Mouse (Mus musculus): ENCODE data around the gene Rasgef1b. TPM values are rescaled to one million over a fixed set of nuclear protein-coding genes. Genes with fewer than 3 reads are reported as not detected.
"Not testable (repeated sequence)": the region's sequence is repeated elsewhere in the genome, so short reads cannot be mapped to it uniquely, and the experiment has no call there.

The Rasgef1b gene
- total RNA-seq, 2 experiments from 2014 or later = 14.6 to 19.6 TPM

GRCm38 (mm10) chr5:99251379-99252202 lies 477.3 kb downstream of the Rasgef1b start:
- DNase-seq = peak; percentile 76

DNA sequence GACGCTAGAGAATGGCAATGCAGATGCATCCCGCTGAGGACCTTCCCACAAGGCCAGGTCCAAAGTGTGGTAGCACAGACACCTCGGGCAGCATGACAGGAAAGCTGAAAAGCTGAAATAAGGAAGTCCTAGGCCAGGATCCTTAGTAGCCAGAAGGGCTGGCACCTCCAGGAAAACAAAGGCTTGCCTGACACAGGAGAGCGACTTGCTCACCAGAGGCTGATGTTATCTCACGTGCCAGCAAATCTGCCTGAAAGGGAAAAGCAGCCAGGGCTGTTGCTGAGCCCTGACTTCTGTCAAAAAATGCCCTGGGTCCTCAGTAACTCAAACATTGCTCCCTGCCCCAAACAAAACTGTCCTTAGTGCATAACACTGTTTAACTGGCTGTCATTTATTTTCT lies 478.0 kb downstream of the Rasgef1b start:
- peak in 1 of 2 experiments; percentile 32 for DNase-seq

DNA sequence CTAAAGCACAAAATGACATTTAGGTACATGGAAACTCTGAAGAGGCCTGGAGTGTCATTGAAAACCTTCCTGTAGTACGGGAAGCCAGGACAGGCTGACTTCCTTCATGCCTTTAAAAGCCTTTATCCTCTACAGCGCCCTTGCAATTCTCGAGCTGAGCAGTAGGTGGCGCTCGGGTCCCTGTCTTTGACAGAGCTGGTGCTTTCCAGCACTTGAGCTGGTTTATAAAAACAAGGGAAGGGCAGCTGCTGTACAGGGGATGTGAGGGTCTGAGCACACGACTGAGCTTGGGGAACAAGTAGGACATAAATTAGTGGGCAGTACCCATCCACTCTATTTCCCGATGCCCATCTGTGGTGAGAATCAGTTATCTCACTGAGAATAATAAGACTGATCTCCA lies 480.4 kb downstream of the Rasgef1b start:
- peak; percentile 93 to 99 for DNase-seq

- no peak for DNase-seq
Observed at GRCm38 (mm10) chr5:99247915-99248314, 480.9 kb downstream of the Rasgef1b start.

GRCm38 (mm10) chr5:99247441-99247840 lies 481.4 kb downstream of the Rasgef1b start:
- no peak for DNase-seq

- no peak for DNase-seq
Observed at GRCm38 (mm10) chr5:99246972-99247371, 481.9 kb downstream of the Rasgef1b start.

- no peak for DNase-seq
Observed at GRCm38 (mm10) chr5:99241988-99242740, 486.7 kb downstream of the Rasgef1b start.

- no peak for DNase-seq
Observed at GRCm38 (mm10) chr5:99240501-99240900, 488.4 kb downstream of the Rasgef1b start.

DNA sequence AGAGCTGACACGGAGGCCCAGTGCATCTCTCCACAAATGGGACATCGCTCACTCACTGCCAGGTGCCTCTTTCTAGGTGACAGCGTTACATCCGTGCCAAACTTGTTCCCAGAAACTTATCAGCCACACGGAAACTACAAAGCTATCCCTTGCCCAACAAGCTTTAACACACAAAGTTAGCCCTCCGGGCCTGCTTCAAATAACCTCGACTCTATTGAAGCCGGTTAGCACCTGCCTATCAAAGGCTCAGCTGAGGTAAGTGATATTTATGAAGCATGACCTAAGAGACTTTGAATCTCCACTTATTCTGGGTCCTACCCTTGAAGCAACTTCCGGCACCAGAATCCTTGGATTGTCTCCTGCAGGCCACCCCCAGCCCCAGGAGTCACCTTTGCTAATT lies 489.2 kb downstream of the Rasgef1b start:
- DNase-seq = peak; percentile 45 to 60

GRCm38 (mm10) chr5:99238150-99238549 lies 490.7 kb downstream of the Rasgef1b start:
- no peak for DNase-seq

DNA sequence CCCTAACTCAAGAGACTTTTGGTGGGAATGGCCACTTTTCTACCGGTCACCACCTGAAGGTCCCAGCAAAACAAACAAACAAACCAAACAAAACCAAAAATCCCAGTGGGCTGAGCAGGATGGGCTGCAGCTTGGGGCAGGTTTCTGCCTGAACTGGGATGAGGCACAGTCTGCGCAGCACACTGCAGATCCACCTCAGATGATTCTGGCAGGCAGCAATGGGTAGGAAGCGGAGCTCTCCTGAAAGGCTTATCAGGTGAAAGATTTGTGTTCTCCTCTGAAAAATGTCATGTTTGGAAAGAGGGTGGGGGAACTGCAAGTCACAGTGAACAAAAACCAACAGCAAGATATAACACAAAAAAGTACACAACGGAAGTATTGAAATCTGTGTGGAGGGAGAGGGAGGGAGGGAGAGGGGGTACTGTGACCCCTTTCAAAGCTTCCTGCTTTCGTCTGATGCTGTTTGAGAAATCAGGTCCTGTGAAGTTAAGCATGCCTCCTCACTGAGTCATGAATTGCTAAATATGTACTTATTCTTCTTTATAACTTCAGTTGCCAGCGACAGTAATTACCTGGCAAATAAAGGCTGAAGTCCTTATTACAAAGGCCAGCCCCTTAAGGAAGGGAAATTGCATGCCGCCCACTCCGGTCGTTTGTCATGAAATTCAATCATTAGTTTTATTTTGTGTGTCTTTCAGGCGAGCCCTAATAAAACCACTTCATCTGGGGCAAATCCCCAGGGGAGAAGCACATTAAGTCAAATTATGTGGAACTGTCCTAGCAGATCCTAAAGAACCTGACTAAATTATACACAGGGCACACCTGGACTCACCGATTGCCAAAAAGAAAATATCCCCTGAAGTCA lies 491.7 kb downstream of the Rasgef1b start:
- DNase-seq = no peak

GRCm38 (mm10) chr5:99236431-99236830 lies 492.4 kb downstream of the Rasgef1b start:
- no peak for DNase-seq

GRCm38 (mm10) chr5:99234275-99234674 lies 494.6 kb downstream of the Rasgef1b start:
- DNase-seq = no peak

DNA sequence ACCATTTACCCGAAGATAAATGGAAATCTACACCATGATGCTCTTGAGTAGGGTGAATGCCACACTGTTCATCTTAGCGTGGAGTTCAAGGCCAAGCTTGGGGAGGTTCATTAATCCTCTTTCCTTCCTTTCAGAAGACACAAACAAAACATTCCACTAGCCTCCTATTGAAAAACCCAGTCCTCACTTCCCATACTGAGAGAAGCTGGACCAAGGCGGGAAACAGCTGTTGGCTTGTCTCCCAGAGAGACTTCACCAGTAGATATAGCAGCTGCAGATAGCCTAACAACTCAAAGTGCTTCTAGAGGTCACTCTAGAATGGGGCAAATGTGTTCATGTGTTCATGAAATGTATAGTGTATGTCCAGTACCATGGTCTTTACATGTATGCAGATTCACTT lies 495.7 kb downstream of the Rasgef1b start:
- DNase-seq = peak in 1 of 2 experiments; percentile 62

DNA sequence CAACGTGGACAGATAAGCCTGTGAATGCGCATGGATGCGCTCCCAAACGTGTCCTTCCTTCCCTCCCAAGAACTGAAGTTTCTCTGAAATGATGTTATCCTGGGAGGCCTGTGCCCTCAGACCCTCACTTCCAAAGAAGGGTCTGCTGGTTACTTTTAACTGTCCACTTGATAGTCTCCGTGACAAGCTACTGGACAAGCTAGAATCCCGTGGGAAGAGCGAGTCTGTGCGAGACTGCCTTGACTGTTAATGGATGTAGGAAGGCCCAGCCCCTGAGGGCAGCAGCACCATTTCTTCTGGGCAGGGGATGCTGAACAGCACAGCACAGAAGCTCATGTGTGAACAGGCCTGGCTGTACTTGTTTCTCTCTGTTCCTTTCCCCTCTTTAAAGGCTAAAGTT lies 496.5 kb downstream of the Rasgef1b start:
- no peak for DNase-seq

DNA sequence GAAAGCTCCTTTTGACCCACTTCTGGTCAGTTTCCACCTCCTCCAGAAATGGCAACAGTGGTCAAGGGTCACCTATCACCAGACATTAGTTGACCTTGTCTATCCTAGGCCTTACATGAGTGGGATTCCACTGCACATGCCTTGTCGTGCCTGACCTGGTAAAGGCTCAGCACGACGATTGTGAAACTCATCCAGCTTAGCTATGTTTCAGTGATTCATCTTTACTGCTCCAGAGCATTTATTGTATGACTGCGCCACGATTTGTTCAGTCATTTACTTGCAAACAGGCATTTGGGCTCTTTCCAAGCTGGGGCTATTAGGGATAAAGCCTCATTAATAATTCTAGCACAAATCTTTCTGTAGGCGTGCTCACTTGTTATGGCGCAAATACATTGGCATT lies 498.4 kb downstream of the Rasgef1b start:
- no peak for DNase-seq

- no peak for DNase-seq
Observed at GRCm38 (mm10) chr5:99227361-99227760, 501.5 kb downstream of the Rasgef1b start.

GRCm38 (mm10) chr5:99224571-99225011 lies 504.3 kb downstream of the Rasgef1b start:
- DNase-seq = no peak

DNA sequence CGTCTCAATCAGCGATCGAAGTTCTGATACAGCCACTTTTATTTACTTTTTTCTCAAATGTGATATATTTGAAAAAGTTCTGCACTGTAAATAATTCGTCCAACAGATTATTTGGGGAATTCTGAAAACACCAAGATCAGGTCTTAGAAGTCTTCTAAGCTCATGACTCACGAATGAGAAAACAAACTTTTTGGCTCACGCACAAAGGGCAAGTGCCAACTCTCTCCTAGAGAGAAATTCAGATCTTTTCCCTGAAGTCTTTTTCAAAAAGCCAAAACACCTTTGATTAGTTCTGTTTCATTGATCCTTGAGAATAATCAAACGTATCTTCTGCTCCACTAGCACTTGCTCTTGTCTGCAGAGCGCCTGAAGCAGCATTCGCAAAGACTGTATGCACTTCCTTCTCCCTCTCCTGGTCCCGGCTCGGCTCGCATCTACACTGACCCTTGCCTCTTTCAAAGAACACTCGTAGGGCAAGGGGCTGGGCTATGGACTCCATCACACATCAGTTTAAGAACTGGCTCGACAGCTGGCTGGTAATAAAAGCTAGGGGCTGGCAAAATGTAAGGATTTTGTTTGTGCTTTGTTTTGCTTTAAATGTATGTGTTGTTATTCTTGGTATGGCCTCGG lies 504.9 kb downstream of the Rasgef1b start:
- DNase-seq = no peak

DNA sequence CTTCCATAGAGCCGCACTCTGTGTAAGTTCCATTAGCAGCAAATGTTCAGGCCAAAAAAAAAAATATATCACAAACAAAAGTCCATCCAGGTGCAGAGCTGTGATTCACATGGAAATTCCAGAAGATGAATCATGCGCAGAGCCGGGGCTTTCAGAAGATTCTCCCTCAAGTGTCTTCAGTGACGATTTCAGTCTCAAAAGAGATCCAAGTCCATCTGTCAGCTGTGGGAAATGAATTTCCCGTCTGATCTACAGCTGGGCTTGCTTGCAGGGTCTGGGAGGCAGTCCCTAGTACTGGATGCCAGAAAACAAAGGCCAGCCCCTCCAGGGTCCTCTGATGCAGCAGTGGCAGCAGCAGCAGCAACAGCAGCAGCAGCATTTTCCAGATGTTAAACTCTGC lies 510.5 kb downstream of the Rasgef1b start:
- no peak for DNase-seq

GRCm38 (mm10) chr5:99216588-99217152 lies 512.2 kb downstream of the Rasgef1b start:
- not testable (repeated sequence) for DNase-seq
